Mouse (Mus musculus) kidney, adult 2 months (tissue): ENCODE results near the gene Ybey.

Experiments
- CTCF ChIP-seq: fragments of 200-500 bp; conservative IDR thresholded peaks from 2 replicates; pipeline ENCODE4 v1.5.1; 2011; ENCODE audit warnings: low read depth, mild to moderate bottlenecking, control low read depth, low read length, moderate library complexity, mixed read lengths; ENCODE audit not compliant: insufficient read depth, insufficient read length
- POLR2A ChIP-seq: fragments of 200-500 bp; IDR thresholded peaks from one replicate; pipeline ENCODE4 v1.6.1; 2011; ENCODE audit warnings: low read depth, low read length, control low read depth

GRCm38 (mm10) chr10:76455289-76455688 is 13.6 kb downstream of the Ybey start:
- TF ChIP-seq CTCF, result peak; percentile 79
- TF ChIP-seq POLR2A, result no peak
